Mouse (Mus musculus) megakaryocyte, embryonic 14.5 days (primary cell): ENCODE results near the gene Plekhg2.

Experiments
- FLI1 ChIP-seq: IDR thresholded peaks from 2 replicates; pipeline ENCODE4 v1.6.1; 2012; ENCODE audit warnings: low read length, inconsistent platforms, mixed read lengths
- GATA1 ChIP-seq: IDR thresholded peaks from 3 replicates; pipeline ENCODE4 v1.6.1; 2012; ENCODE audit warnings: mixed read lengths, low read length, inconsistent platforms, borderline replicate concordance

DNA sequence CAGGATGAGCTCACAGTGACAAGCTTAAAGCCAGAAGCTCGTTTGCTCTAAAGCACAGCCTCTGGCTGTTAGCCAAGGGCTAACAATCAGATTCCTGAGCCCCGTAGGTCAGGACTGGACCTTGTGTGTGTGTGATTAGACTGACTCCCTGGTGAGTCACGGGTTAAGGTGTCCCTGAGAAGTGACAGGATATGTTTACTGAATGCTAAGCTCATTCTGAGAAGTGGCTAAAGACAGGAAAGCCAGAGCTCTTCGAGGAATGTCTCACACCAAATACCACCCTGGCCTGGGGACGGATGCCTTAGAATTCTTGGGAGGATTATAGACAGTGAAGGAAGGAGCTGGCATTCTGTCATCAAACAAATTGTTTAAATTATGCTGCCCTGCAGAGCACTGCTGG is 14.4 kb downstream of the Plekhg2 start:
- TF ChIP-seq GATA1 (no peak), FLI1 (no peak)
